ENCODE assay signal across 19 mouse cellular contexts in the genomic region with DNA sequence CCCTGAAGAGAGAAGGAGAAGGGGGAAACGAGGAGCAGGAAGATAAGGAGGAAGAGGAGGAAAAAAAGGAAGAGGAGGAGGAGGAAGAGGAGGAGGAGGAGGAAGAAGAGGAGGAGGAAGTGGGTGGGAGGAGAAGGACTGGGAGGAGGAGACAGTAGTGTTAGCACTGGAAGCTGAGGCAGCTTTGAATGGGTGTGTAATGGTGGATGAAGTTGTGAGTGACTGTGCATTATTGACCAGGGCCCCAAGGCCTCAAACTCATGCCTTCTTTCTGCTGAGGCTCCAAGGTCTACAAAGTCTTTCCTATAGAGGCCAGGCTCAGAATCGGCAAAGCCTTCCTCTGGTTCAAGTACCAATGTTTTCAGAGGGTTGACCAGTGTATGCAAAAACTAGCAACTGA. TPM values are rescaled to one million over a fixed set of nuclear protein-coding genes. Genes with fewer than 3 reads are reported as not detected.
"Had no signal": no experiment of that assay in that cellular context is flagged by ENCODE, and none has a peak within 500 bp of the region (broad histone marks: within the 10 kb centered on the region; RNA-seq: fewer than 3 reads in every experiment).

No protein-coding gene starts in this region.

- H3K36me3 ChIP-seq: limb, embryonic 12.5 days; lung, embryonic 15.5 days; midbrain, embryonic 12.5 days; neural tube, embryonic 13.5 days had no signal

- ATAC-seq: midbrain, embryonic 16.5 days had no signal

- H3K4me2 ChIP-seq: limb, embryonic 12.5 days; lung, embryonic 15.5 days; midbrain, embryonic 12.5 days; neural tube, embryonic 13.5 days had no signal

- H3K9ac ChIP-seq: limb, embryonic 12.5 days; lung, embryonic 15.5 days; midbrain, embryonic 12.5 days; neural tube, embryonic 13.5 days had no signal

- H3K9me3 ChIP-seq: limb, embryonic 12.5 days; lung, embryonic 15.5 days; midbrain, embryonic 12.5 days; neural tube, embryonic 13.5 days had no signal

- H3K27me3 ChIP-seq: limb, embryonic 12.5 days; lung, embryonic 15.5 days; midbrain, embryonic 12.5 days had no signal

- H3K27ac ChIP-seq: kidney, postnatal 0 days; limb, embryonic 12.5 days; lung, embryonic 15.5 days; midbrain, embryonic 12.5 days; neural tube, embryonic 13.5 days had no signal

- H3K4me3 ChIP-seq: limb, embryonic 12.5 days; lung, embryonic 15.5 days; midbrain, embryonic 12.5 days; neural tube, embryonic 13.5 days had no signal

- DNase-seq: kidney, adult 11 months; kidney, adult 9 months; kidney, postnatal 36 days; layer of hippocampus, adult 9-11 months; lung, postnatal 14 days; right cerebral cortex, postnatal 14 days; thymus, postnatal 14 days had no signal

- H3K4me1 ChIP-seq: limb, embryonic 12.5 days; lung, embryonic 15.5 days; midbrain, embryonic 12.5 days; neural tube, embryonic 13.5 days had no signal

RNA-seq across cellular contexts. Expression of a gene that starts 12.8 kb away (rescaled TPM):
- total RNA-seq: layer of hippocampus, adult 18-20 months; left cerebral cortex, postnatal 36 days; liver, adult 2 months; megakaryocyte-erythroid progenitor cell, adult 5-6 weeks had no signal
- polyA plus RNA-seq: liver, adult 2 months; midbrain, embryonic 16.5 days; neural tube, embryonic 13.5 days had no signal

RNA-seq across cellular contexts. Expression of a gene that starts 19.8 kb away (rescaled TPM):
- polyA plus RNA-seq: liver, adult 2 months had no signal

RNA-seq across cellular contexts. Expression of a gene that starts 39.4 kb away (rescaled TPM):
- total RNA-seq: megakaryocyte-erythroid progenitor cell, adult 5-6 weeks had no signal
- polyA plus RNA-seq: kidney, postnatal 0 days; midbrain, embryonic 12.5 days; spleen, adult 2 months; stomach, embryonic 16.5 days had no signal
